Mouse (Mus musculus) kidney, embryonic 14.5 days (tissue): Measurements from ENCODE around the gene Dcun1d5. TPM values are rescaled to one million over a fixed set of nuclear protein-coding genes. Genes with fewer than 3 reads are reported as not detected.

Experiments used
- polyA plus RNA-seq: library from polyadenylated mRNA; unstranded; fragments of >200 nt; fragmentation: Nextera tagmentation; extraction: Ambion mirVana; gene quantifications from 2 replicates; pipeline ENCODE4 v1.2.1, GENCODE M21; 2014

Gene Dcun1d5
- polyA plus RNA-seq, 1 experiment from 2014 or later, result 139 TPM

Other genes starting within 250 kb of the Dcun1d5 start
- gene Dync2h1, start 74 bp upstream of the Dcun1d5 start, polyA plus RNA-seq, result 23.4 and 32.4 TPM in 2 replicates
- 0.26 TPM in 1 of 2 replicates, not detected in the other for gene Mmp13, start 88.0 kb downstream of the Dcun1d5 start, polyA plus RNA-seq
- gene Mmp12, start 159.9 kb downstream of the Dcun1d5 start, polyA plus RNA-seq, result not detected in 2 replicates
- gene Mmp1b, start 203.5 kb downstream of the Dcun1d5 start, polyA plus RNA-seq, result not detected in 2 replicates